Mouse (Mus musculus): ENCODE data around the gene Gpcpd1. TPM values are rescaled to one million over a fixed set of nuclear protein-coding genes. Genes with fewer than 3 reads are reported as not detected.

Gpcpd1 gene
- polyA plus RNA-seq, 1 experiment from 2014 or later: 47.4 TPM

GRCm38 (mm10) chr2:132605795-132606563 lies 18.4 kb upstream of the Gpcpd1 start:
- 71% methylated on average over 5 of the region's 5 CpGs for WGBS
- H3K4me2 ChIP-seq (replicated peaks; ENCODE audit: low read depth, low read length): no peak overlapping the region
- no peak overlapping the region for H3K27ac ChIP-seq (ENCODE audit: low read length)
- H3K9ac ChIP-seq (replicated peaks; ENCODE audit: low read depth, low read length): no peak overlapping the region
- H3K27me3 ChIP-seq (ENCODE audit: control insufficient read depth, insufficient read depth, low read length): no peaks in the 10 kb centered on the region
- ATAC-seq (ENCODE audit: insufficient number of reproducible peaks, insufficient read depth, low FRiP score, low read depth): no peak
- H3K4me3 ChIP-seq (ENCODE audit: low read depth, low read length): no peak overlapping the region
- H3K4me1 ChIP-seq (ENCODE audit: control insufficient read depth, insufficient read depth, low read length): no peaks in the 10 kb centered on the region
- H3K9me3 ChIP-seq (ENCODE audit: control insufficient read depth, low read depth, low read length): no peaks in the 10 kb centered on the region
- H3K36me3 ChIP-seq (ENCODE audit: control insufficient read depth, insufficient read depth, low read length): no peaks in the 10 kb centered on the region

DNA sequence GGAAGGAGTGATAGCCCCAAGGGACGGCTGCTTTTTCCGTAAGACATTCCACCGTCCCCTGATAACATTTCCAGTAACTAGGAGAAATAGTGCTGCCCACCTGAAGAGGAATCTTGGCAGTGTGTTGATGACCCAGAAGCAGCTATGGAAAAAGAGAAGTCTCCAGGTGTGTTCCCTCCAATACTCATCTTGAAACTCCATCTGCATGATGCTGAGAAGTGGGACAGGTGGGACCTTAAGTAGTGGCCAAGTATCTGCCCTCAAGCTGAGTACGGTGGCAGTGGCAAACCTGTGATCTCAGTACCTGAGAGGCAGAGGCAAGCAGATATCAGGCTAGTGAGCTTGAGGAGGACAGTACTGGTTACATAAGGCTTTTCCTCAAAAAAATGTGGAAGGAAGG lies 17.4 kb upstream of the Gpcpd1 start:
- no peak overlapping the region for H3K9ac ChIP-seq (replicated peaks; ENCODE audit: low read depth, low read length)
- ATAC-seq (ENCODE audit: insufficient number of reproducible peaks, insufficient read depth, low FRiP score, low read depth): no peak

GRCm38 (mm10) chr2:132603706-132604105 lies 16.2 kb upstream of the Gpcpd1 start:
- no peak overlapping the region for H3K27ac ChIP-seq (ENCODE audit: low read length)
- no peaks in the 10 kb centered on the region for H3K4me1 ChIP-seq (ENCODE audit: control insufficient read depth, insufficient read depth, low read length)
- no peak for ATAC-seq (ENCODE audit: insufficient number of reproducible peaks, insufficient read depth, low FRiP score, low read depth)
- no peaks in the 10 kb centered on the region for H3K36me3 ChIP-seq (ENCODE audit: control insufficient read depth, insufficient read depth, low read length)
- 72% methylated on average over 2 of the region's 2 CpGs for WGBS
- H3K4me3 ChIP-seq (ENCODE audit: low read depth, low read length): no peak overlapping the region
- H3K27me3 ChIP-seq (ENCODE audit: control insufficient read depth, insufficient read depth, low read length): no peaks in the 10 kb centered on the region
- H3K4me2 ChIP-seq (replicated peaks; ENCODE audit: low read depth, low read length): no peak overlapping the region
- H3K9me3 ChIP-seq (ENCODE audit: control insufficient read depth, low read depth, low read length): no peaks in the 10 kb centered on the region
- H3K9ac ChIP-seq (replicated peaks; ENCODE audit: low read depth, low read length): no peak overlapping the region

More for the DNA sequence above, 17.4 kb upstream of the Gpcpd1 start:
- no peaks in the 10 kb centered on the region for H3K36me3 ChIP-seq (ENCODE audit: control insufficient read depth, insufficient read depth, low read length)
- no peak overlapping the region for H3K4me2 ChIP-seq (replicated peaks; ENCODE audit: low read depth, low read length)
- no peaks in the 10 kb centered on the region for H3K4me1 ChIP-seq (ENCODE audit: control insufficient read depth, insufficient read depth, low read length)
- WGBS: 86% methylated on average over 4 of the region's 4 CpGs
- H3K9me3 ChIP-seq (ENCODE audit: control insufficient read depth, low read depth, low read length): no peaks in the 10 kb centered on the region
- no peaks in the 10 kb centered on the region for H3K27me3 ChIP-seq (ENCODE audit: control insufficient read depth, insufficient read depth, low read length)
- no peak overlapping the region for H3K4me3 ChIP-seq (ENCODE audit: low read depth, low read length)
- H3K27ac ChIP-seq (ENCODE audit: low read length): no peak overlapping the region

DNA sequence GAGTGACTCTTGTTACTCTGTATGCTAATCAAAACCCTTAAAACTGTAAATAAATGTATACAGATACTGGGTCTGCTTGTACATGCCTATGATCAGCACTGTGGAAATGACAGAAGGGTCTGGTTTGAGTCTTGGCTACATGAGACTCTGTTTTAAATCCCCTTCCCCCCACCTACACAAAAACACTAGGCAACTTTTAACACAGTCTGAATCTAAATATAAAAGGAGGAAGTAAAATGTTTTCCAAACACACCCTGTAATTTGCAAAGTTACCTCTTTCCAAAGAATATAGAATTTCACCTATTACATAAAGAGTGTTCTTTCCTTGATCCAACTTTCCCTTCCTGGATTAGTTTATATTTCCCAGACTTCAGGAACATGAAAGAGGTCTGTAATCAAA lies 14.2 kb upstream of the Gpcpd1 start:
- no peaks in the 10 kb centered on the region for H3K36me3 ChIP-seq (ENCODE audit: control insufficient read depth, insufficient read depth, low read length)
- no peaks in the 10 kb centered on the region for H3K4me1 ChIP-seq (ENCODE audit: control insufficient read depth, insufficient read depth, low read length)
- H3K4me3 ChIP-seq (ENCODE audit: low read depth, low read length): no peak overlapping the region
- H3K27me3 ChIP-seq (ENCODE audit: control insufficient read depth, insufficient read depth, low read length): no peaks in the 10 kb centered on the region
- no peak for ATAC-seq (ENCODE audit: insufficient number of reproducible peaks, insufficient read depth, low FRiP score, low read depth)
- H3K9me3 ChIP-seq (ENCODE audit: control insufficient read depth, low read depth, low read length): no peaks in the 10 kb centered on the region
- no peak overlapping the region for H3K9ac ChIP-seq (replicated peaks; ENCODE audit: low read depth, low read length)
- H3K27ac ChIP-seq (ENCODE audit: low read length): no peak overlapping the region
- no peak overlapping the region for H3K4me2 ChIP-seq (replicated peaks; ENCODE audit: low read depth, low read length)

DNA sequence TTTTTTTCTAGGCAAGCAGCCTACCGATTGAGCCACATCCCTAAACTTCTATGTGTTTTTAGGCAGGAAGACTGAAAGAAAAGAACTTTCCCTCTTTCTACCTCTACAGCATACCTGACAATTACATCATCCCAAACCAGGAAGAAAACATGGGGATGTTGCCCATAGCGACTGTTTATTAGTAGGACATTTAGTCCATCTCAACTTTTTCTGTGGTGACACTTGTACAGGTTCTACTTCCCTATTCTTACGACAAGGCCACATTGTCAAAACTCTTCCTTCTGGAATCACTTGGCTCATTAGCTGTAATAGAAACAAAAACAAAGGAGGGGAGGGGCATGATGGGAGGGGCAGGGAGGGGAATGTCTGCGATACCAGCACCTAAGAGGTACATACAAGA lies 12.6 kb upstream of the Gpcpd1 start:
- H3K9me3 ChIP-seq (ENCODE audit: control insufficient read depth, low read depth, low read length): no peaks in the 10 kb centered on the region
- H3K4me1 ChIP-seq (ENCODE audit: control insufficient read depth, insufficient read depth, low read length): no peaks in the 10 kb centered on the region
- no peaks in the 10 kb centered on the region for H3K36me3 ChIP-seq (ENCODE audit: control insufficient read depth, insufficient read depth, low read length)
- no peak overlapping the region for H3K4me3 ChIP-seq (ENCODE audit: low read depth, low read length)
- no peak for ATAC-seq (ENCODE audit: insufficient number of reproducible peaks, insufficient read depth, low FRiP score, low read depth)
- H3K9ac ChIP-seq (replicated peaks; ENCODE audit: low read depth, low read length): no peak overlapping the region
- no peak overlapping the region for H3K27ac ChIP-seq (ENCODE audit: low read length)
- WGBS: 72% methylated on average over 4 of the region's 4 CpGs
- no peak overlapping the region for H3K4me2 ChIP-seq (replicated peaks; ENCODE audit: low read depth, low read length)
- no peaks in the 10 kb centered on the region for H3K27me3 ChIP-seq (ENCODE audit: control insufficient read depth, insufficient read depth, low read length)

- H3K4me2 ChIP-seq (replicated peaks; ENCODE audit: low read depth, low read length): no peak overlapping the region
- WGBS: 80% methylated on average over 6 of the region's 6 CpGs
- no peaks in the 10 kb centered on the region for H3K9me3 ChIP-seq (ENCODE audit: control insufficient read depth, low read depth, low read length)
- no peak overlapping the region for H3K4me3 ChIP-seq (ENCODE audit: low read depth, low read length)
- no peak overlapping the region for H3K9ac ChIP-seq (replicated peaks; ENCODE audit: low read depth, low read length)
- H3K27me3 ChIP-seq (ENCODE audit: control insufficient read depth, insufficient read depth, low read length): no peaks in the 10 kb centered on the region
- H3K4me1 ChIP-seq (ENCODE audit: control insufficient read depth, insufficient read depth, low read length): no peaks in the 10 kb centered on the region
- H3K27ac ChIP-seq (ENCODE audit: low read length): no peak overlapping the region
- H3K36me3 ChIP-seq (ENCODE audit: control insufficient read depth, insufficient read depth, low read length): no peaks in the 10 kb centered on the region
- no peak for ATAC-seq (ENCODE audit: insufficient number of reproducible peaks, insufficient read depth, low FRiP score, low read depth)
These were observed 11.6 kb upstream of the Gpcpd1 start for GRCm38 (mm10) chr2:132599127-132599526.

GRCm38 (mm10) chr2:132597866-132598480 lies 10.4 kb upstream of the Gpcpd1 start:
- Histone ChIP-seq H3K36me3 (ENCODE audit: control insufficient read depth, insufficient read depth, low read length) (no peaks in the 10 kb centered on the region), H3K4me3 (ENCODE audit: low read depth, low read length) (no peak overlapping the region), H3K27me3 (ENCODE audit: control insufficient read depth, insufficient read depth, low read length) (no peaks in the 10 kb centered on the region), H3K9ac (replicated peaks; ENCODE audit: low read depth, low read length) (no peak overlapping the region), H3K4me1 (ENCODE audit: control insufficient read depth, insufficient read depth, low read length) (no peaks in the 10 kb centered on the region), H3K4me2 (replicated peaks; ENCODE audit: low read depth, low read length) (no peak overlapping the region), H3K27ac (ENCODE audit: low read length) (no peak overlapping the region), H3K9me3 (ENCODE audit: control insufficient read depth, low read depth, low read length) (no peaks in the 10 kb centered on the region)
- no peak for ATAC-seq (ENCODE audit: insufficient number of reproducible peaks, insufficient read depth, low FRiP score, low read depth)
- 73% methylated on average over 3 of the region's 3 CpGs for WGBS

DNA sequence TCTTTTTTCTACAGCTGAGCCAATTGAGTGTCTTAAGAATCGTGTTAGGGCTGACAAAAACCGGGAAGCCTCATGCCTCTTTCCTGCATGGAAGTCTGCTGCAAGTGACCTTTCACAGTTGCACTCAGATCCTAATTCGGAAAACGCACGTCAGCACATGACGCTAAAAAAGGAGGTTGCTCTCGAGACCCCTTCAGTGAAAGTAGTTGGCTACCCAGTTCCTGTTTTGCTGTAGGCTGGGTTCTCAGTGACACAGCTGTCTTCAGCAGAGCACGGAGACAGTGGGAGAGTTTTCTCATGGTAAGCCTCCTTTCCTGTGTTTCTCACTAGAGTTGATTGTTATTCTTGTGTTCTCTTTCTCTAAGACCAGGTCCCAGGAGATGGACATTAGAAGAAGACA lies 9.7 kb upstream of the Gpcpd1 start:
- Histone ChIP-seq H3K4me1 (ENCODE audit: control insufficient read depth, insufficient read depth, low read length) (no peaks in the 10 kb centered on the region), H3K4me2 (replicated peaks; ENCODE audit: low read depth, low read length) (no peak overlapping the region), H3K9me3 (ENCODE audit: control insufficient read depth, low read depth, low read length) (no peaks in the 10 kb centered on the region), H3K27ac (ENCODE audit: low read length) (no peak overlapping the region), H3K27me3 (ENCODE audit: control insufficient read depth, insufficient read depth, low read length) (no peaks in the 10 kb centered on the region), H3K4me3 (ENCODE audit: low read depth, low read length) (no peak overlapping the region), H3K9ac (replicated peaks; ENCODE audit: low read depth, low read length) (no peak overlapping the region), H3K36me3 (ENCODE audit: control insufficient read depth, insufficient read depth, low read length) (no peaks in the 10 kb centered on the region)
- no peak for ATAC-seq (ENCODE audit: insufficient number of reproducible peaks, insufficient read depth, low FRiP score, low read depth)
- WGBS: 68% methylated on average over 8 of the region's 8 CpGs
